Mouse (Mus musculus) thymus, postnatal 4 days (tissue): ENCODE measurements around the gene Scarb1.

Experiments used
- DNase-seq: peaks from one replicate; pipeline ENCODE4 v3.0.0; 2021

Scarb1 gene

DNA sequence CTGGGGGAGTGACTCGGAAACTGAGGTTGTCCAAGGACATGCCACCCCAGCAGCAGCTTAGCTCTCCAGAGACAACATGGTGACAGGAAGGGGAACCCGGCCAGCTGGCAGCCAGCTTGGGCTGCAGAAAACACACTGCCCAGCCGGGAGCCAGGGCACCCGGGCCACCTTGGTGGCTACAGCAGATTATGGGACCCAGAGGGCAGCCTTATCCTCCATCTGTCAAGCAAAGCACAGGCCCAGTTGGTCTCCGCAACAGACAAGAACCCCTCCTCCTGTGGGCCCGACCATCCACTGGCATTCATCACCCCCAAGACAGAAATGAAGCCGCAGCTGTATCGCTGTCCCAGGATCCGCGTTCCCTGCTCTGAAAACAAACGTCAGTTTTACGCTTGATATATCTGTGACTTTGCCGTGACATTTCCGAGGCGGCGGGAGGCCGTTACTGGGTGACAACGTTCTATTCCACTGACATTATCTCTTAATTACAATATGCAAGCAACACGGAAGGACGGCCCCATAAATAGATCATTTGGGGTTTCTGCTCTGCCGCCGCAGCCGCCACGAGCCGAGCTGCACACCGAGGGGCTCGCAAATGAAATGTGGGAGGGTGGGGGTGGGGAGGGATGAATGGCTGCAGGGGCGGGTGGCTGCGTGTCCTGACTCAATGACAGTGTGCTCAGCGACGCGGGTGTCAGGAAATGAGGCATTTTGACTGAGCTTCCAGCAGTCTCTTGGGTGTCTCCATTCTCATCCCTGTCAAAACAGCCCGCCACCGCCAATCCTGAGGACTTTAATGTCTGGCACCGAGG, 73.5 kb downstream of the Scarb1 start:
- no peak for DNase-seq

- DNase-seq: no peak
Observed at GRCm38 (mm10) chr5:125266128-125266527, 74.8 kb downstream of the Scarb1 start.

DNA sequence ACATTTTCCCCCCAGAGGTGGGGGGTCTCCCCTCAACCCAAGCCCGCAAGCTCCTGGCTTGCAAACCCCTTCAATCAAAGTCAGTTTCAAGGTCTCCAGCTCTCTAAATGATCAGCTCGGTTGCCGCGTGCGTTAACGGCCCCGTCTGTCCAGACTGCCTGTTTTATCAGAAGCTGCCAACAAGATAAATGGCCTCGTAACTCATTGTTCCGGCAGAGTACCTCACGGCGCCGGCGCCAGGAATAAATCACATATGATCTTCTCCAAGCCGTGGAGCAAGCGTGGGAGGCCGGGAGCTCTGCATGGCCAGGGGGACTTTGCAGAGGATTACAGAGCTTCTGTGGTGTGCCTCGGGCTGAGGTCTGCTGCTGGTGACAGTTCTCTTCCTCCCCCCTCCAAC, 76.2 kb downstream of the Scarb1 start:
- no peak for DNase-seq

DNA sequence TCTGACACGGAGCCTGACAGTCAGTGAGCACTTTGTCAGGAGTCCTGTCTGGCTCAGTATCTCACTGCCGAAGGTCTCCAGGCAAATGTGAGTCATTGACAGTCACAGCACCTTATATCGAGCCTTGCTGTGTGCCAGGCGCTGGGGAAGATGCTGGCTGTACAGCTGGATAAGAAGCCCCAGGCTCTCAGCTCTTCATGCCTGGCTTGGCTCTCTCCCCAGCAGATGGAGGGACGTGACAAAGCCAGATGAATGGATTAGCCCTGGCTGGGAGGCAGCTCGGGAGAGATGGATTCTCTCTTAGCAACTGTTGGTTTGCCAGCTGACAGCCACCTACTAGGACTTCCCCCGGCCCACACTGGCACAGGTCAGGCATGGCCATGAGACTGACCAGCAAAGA, 78.3 kb downstream of the Scarb1 start:
- DNase-seq: no peak

- DNase-seq: no peak
Observed at GRCm38 (mm10) chr5:125253917-125254316, 87.0 kb downstream of the Scarb1 start.

DNA sequence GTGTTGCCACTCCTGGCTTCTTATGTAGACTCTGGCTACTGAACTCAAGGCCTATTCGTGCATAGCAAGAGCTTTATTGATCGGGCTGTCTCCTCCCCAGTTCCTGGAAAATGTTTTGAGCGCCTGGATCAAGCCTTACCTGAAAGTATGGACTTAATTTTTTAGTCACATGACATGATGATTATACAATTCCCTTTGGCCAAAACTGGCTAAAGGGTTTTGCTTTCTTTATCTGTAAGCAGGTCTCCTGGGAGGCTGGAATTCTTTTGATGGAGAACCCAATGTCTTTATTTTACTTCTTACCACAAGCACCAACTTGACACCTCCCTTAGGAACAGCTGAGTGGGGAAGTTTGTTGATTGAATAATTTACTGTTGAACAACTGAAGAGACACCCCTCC, 87.4 kb downstream of the Scarb1 start:
- DNase-seq: no peak

- no peak for DNase-seq
Observed at GRCm38 (mm10) chr5:125252664-125253063, 88.2 kb downstream of the Scarb1 start.

DNA sequence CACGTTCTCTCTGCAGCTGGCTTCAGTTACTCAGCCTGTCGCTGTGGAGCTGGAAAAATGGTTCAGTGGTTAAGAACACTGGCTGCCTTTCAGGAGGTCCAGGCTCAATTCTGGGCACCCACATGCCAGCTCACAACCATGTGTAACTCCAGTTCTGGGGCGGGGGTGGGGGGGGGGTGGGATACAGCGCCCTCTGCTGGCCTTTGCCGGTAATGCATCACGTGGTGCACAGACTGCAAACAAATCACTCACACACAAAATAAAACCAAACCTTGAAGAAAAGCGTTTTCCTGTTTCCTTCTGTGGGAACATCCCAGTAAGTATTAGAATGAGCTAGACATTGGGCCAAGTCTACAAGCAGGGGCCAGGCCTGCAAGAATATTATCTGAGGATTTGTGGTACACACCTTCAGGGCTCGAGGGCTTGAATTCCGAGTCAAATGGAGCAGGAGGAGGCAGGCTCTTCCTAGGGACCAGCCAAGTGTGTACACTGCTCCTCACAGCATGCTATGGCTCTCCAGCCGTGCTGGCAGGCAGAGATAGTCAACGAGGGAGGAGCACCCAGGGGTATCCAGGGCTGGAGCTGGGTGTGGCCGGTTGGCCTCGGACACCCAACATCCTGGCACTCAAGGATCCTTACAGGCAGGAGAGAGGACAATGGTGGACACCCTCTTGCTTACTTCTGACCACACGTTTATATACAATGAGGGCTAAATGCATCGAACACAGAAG, 88.8 kb downstream of the Scarb1 start:
- peak; percentile 39 for DNase-seq

- no peak for DNase-seq
Observed at GRCm38 (mm10) chr5:125249187-125249586, 91.7 kb downstream of the Scarb1 start.

- no peak for DNase-seq
Observed at GRCm38 (mm10) chr5:125246711-125247110, 94.2 kb downstream of the Scarb1 start.

- peak; percentile 50 for DNase-seq
Observed at GRCm38 (mm10) chr5:125245534-125246151, 95.3 kb downstream of the Scarb1 start.

DNA sequence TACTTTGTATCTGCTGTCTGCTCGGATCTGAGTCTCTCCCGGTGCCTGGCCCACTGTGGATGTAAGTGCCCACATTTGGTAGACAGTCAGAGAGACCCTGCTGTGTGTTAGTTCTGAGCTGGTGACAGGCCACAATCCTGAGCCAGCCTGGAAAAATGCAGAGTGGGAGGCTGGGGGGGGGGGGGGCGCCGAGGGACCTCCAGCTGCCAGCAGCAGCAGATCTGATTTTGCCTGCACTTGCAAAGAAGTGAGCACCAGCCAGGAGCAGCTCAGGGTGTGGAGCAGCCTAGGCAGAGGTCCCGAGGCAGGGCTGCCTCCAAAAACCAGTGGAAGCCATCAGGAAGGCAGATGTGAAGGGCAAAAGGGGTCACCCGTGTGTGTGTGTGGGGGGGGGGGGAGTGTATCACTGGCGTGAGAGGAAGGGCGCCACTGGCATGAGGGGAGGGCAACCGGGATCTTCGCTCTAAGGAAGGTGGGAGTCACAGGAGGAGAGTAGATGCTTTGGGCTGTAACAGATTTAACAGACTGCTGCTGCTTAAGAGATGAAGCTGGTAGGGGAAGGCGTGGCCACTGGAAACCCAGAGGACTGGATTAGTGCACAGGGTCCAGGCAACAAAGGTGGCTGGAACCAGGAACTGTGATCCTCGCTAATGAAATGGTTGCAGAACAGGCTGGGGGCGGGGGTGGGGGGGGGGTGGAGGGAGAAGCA, 95.9 kb downstream of the Scarb1 start:
- DNase-seq: peak; percentile 27

- peak; percentile 85 for DNase-seq
Observed at GRCm38 (mm10) chr5:125243928-125244327, 97.0 kb downstream of the Scarb1 start.

- DNase-seq: no peak
Observed at GRCm38 (mm10) chr5:125242111-125242510, 98.8 kb downstream of the Scarb1 start.

- no peak for DNase-seq
Observed at GRCm38 (mm10) chr5:125241627-125242026, 99.3 kb downstream of the Scarb1 start.

- no peak for DNase-seq
Observed at GRCm38 (mm10) chr5:125240124-125240781, 100.6 kb downstream of the Scarb1 start.

DNA sequence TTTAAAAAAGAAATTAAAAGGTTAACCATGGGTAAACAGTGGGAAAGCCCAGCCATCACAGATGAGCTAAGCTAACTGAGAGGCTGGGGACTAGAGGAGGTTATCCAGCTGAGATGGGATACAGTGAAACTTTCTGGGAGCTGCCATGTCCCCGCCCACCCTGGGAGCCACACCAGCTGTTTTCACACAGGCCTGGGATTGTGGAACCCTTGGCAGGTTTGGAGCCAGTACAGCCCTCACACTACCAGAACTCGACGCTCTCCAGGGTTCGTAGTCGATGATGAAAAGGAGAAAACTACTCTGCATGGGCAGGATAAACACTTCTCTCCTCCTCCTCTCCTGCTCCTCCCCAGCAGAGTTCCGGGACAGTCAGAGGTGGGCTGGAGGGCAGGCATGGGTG, 105.0 kb downstream of the Scarb1 start:
- no peak for DNase-seq

DNA sequence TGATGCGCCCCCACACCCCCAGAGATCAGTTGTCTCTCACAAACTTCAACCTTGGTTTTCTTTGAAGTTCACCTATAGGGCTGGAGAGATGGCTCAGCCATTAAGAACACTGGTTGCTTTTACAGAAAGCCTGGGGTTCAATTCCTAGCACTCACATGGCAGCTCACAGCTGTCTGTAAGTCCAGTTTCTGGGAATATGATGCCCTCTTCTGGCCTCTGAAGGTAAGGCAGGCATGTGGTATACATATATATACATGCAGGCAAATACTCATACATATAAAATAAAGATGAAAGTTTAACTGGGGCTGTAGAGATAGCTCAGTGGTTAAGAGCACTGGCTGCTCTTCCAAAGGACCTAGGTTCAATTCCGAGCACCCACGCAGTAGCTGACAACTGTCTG, 105.5 kb downstream of the Scarb1 start:
- DNase-seq: peak; percentile 49

GRCm38 (mm10) chr5:125234399-125234798, 106.5 kb downstream of the Scarb1 start:
- no peak for DNase-seq

DNA sequence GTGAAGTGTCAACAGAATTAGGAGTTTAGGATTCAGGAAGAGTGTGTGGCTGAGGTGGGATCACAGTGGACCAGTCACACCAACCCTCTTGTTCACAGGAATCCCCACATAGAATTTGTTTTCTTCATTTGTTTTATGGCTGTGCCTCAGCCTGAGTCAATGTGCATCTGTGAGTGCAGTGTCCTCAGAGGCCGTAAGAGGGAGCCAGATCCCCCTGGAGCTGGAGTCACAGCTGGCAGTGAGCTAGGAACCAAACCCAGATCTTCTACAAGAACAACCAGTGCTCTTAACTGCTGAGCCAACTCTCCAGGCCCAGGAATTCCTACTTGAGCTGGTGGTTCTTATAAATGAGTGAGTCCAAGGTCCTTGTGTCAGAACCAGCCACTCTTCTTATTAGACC, 107.4 kb downstream of the Scarb1 start:
- DNase-seq: no peak

DNA sequence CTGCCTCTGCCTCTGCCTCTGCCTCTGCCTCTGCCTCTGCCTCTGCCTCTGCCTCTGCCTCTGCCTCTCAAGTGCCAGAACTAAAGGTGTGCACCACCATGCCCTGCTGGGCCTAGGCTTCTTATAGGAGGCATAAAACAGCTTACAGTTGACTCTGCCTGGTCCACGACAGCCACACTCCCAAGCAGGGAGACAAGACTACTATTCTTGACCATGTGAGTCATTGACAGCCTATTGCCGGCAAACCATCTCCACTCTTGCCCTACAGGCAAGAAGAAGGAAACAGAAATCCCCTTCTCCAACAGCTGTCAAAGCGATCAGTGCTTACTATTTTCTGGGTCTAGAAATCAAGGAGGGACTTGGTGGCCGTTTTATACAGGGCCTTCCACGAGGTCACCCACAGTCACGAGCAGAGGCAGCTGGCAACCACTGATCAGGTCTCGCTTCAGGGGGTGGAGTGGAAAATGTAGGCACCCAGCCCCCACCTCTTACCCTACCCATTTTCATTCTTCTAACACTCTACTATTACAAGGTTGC, 108.4 kb downstream of the Scarb1 start:
- no peak for DNase-seq

DNA sequence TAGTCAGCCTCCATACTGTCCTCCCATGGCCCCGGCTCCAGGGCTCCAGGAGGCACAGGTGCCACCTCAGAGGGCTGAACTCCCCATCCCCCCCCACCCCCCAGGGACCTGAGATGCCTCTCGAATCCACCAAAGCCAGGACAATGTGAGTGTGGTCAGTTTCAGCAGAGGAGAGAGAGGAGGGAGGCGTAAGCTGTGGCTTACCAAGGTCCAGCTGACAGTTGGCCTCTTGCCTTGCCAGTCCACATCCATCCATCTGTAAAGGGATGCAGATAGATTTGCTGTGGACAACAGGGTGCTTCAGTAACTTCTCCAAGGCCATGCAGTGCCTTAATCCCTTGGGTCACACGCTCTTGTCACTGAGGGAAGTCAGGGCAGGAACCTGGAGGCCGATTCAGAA, 110.4 kb downstream of the Scarb1 start:
- no peak for DNase-seq
